Mouse (Mus musculus) C2C12 (cell line): ENCODE measurements around the gene Fry.

Experiments
- CEBPB ChIP-seq: IDR thresholded peaks from one replicate; pipeline ENCODE4 v1.6.1; 2011; ENCODE audit warnings: low read depth, mild to moderate bottlenecking, control low read depth, moderate library complexity
- CTCF ChIP-seq: IDR thresholded peaks from one replicate; pipeline ENCODE4 v1.5.1; 2011; ENCODE audit not compliant: control insufficient read depth, insufficient read depth, insufficient read length
- MAX ChIP-seq: IDR thresholded peaks from one replicate; pipeline ENCODE4 v1.6.1; 2011; ENCODE audit warnings: mild to moderate bottlenecking, control low read depth
- MYOD1 ChIP-seq: IDR thresholded peaks from one replicate; pipeline ENCODE4 v1.6.1; 2011; ENCODE audit warnings: low read depth; ENCODE audit not compliant: control insufficient read depth, insufficient read length
- MYOG ChIP-seq: IDR thresholded peaks from one replicate; pipeline ENCODE4 v1.6.1; 2011; ENCODE audit not compliant: control insufficient read depth, insufficient read length; ENCODE audit errors: extremely low read depth

DNA sequence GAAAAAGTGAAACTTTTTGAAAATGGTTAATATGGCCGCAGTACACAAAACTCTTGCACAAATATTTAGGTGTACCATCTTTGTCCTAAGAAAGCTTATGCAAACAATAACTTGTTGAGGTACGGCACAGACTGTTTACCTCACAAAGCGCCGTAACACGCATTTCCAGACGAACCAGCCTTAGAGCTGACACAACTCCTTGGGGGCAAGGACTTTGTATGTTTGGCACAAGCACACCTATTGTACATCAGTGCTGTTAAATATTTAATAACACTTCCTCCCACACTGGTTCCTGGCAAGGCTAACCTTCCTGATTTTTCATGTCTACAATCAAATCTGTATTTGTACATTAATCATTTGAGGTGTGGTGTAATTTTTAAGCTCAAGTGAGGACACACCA lies 95.6 kb downstream of the Fry start:
- TF ChIP-seq CTCF (no peak), MAX (no peak), MYOG (no peak), MYOD1 (no peak), CEBPB (no peak)
